Mouse (Mus musculus) liver, postnatal 0 days (tissue): ENCODE data around the gene Casp2.

ENCODE experiments used
- CTCF ChIP-seq: sonication (generic); IDR thresholded peaks from 2 replicates; pipeline ENCODE4 v1.5.1; 2016; ENCODE audit warnings: antibody characterized with exemption, low read depth
- EP300 ChIP-seq: IDR thresholded peaks from 2 replicates; pipeline ENCODE4 v1.6.1; 2016; ENCODE audit warnings: antibody characterized with exemption, low read depth, mild to moderate bottlenecking

DNA sequence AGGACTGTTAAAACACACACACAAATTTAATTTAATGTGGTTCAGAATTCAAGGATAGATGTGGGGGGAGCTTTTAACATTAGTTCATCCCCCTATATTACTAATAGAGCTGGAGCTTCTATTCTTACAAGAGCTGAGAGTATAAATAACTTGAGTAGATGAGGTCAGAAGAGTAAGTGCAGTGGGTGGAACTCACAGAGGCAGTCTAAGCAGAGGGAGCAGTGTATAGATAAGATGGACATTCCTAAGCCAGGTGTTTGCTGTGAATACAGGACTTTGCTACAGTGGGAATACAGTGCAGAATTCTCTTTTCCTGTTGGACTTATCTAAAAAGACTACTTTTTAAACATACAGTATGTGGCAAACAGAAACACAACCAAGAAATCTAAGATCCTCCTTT, 6.0 kb downstream of the Casp2 start:
- TF ChIP-seq CTCF (no peak), EP300 (no peak)
